Mouse (Mus musculus) cortical plate, adult 2 months (tissue): ENCODE measurements around the gene Hsd17b3.

Source experiments
- CTCF ChIP-seq: fragments of 200-500 bp; IDR thresholded peaks from 2 replicates; pipeline ENCODE4 v1.5.1; 2011; ENCODE audit warnings: mild to moderate bottlenecking, control low read depth, low read length; ENCODE audit not compliant: insufficient read depth; ENCODE audit errors: extremely low read depth
- POLR2A ChIP-seq: fragments of 200-500 bp; IDR thresholded peaks from 2 replicates; pipeline ENCODE4 v1.6.1; 2011; ENCODE audit warnings: mild to moderate bottlenecking, low read length, control low read depth; ENCODE audit not compliant: insufficient read depth; ENCODE audit errors: extremely low read depth

- TF ChIP-seq POLR2A (no peak), CTCF (no peak)
Observed at GRCm38 (mm10) chr13:64033921-64034320, 55.1 kb downstream of the Hsd17b3 start.
